Mouse (Mus musculus) myocyte (in vitro differentiated cells): ENCODE data around the gene Meis2. TPM values are rescaled to one million over a fixed set of nuclear protein-coding genes. Genes with fewer than 3 reads are reported as not detected.

Source experiments
- H3K27me3 ChIP-seq: one replicate; pipeline ENCODE4 v1.6.1; 2011; ENCODE audit not compliant: control insufficient read depth, insufficient read depth, insufficient read length
- H3K36me3 ChIP-seq: one replicate; pipeline ENCODE4 v1.6.1; 2011; ENCODE audit not compliant: control insufficient read depth, insufficient read depth
- H3K4me2 ChIP-seq: one replicate; pipeline ENCODE4 v1.6.1; 2011; ENCODE audit warnings: low read depth, control low read depth
- H3K4me3 ChIP-seq: one replicate; pipeline ENCODE4 v1.5.1; 2011; ENCODE audit warnings: mild to moderate bottlenecking, control low read depth, moderate library complexity
- H3K79me2 ChIP-seq: one replicate; pipeline ENCODE4 v1.6.1; 2011; ENCODE audit not compliant: control insufficient read depth, insufficient read depth
- H3ac ChIP-seq: one replicate; pipeline ENCODE4 v1.6.1; 2011; ENCODE audit not compliant: control insufficient read depth, insufficient read length
- CEBPB ChIP-seq: IDR thresholded peaks from 2 replicates; pipeline ENCODE4 v1.6.1; 2011; ENCODE audit warnings: mild to moderate bottlenecking, moderate library complexity; ENCODE audit not compliant: poor library complexity, insufficient read depth, severe bottlenecking
- E2F4 ChIP-seq: IDR thresholded peaks from one replicate; pipeline ENCODE4 v1.6.1; 2011; ENCODE audit warnings: mild to moderate bottlenecking, control low read depth, moderate library complexity; ENCODE audit not compliant: insufficient read depth
- MAX ChIP-seq: IDR thresholded peaks from one replicate; pipeline ENCODE4 v1.6.1; 2011; ENCODE audit warnings: low read depth, mild to moderate bottlenecking, control low read depth
- MYOD1 ChIP-seq, 3 experiments: IDR thresholded peaks; one replicate each; pipeline ENCODE4 v1.6.1; 2011; ENCODE audit warnings: control low read depth in 2 of 3, low read depth in 2 of 3, mild to moderate bottlenecking in 2 of 3, moderate library complexity in 1 of 3; ENCODE audit not compliant: insufficient read length in 2 of 3, control insufficient read depth in 1 of 3
- MYOG ChIP-seq, 3 experiments: IDR thresholded peaks; one replicate each; pipeline ENCODE4 v1.6.1; 2011; ENCODE audit warnings: control low read depth in 2 of 3, low read depth in 2 of 3, mild to moderate bottlenecking in 2 of 3; ENCODE audit not compliant: insufficient read length in 2 of 3, control insufficient read depth in 1 of 3, insufficient read depth in 1 of 3
- POLR2A ChIP-seq: IDR thresholded peaks from one replicate; pipeline ENCODE4 v1.6.1; 2011; ENCODE audit warnings: low read depth, mild to moderate bottlenecking, control low read depth, moderate library complexity; ENCODE audit not compliant: insufficient read length
- POLR2AphosphoS2 ChIP-seq: IDR thresholded peaks from one replicate; pipeline ENCODE4 v1.6.1; 2011; ENCODE audit warnings: low read depth, control low read depth; ENCODE audit not compliant: insufficient read length
- REST ChIP-seq: IDR thresholded peaks from one replicate; pipeline ENCODE4 v1.6.1; 2011; ENCODE audit warnings: mild to moderate bottlenecking, control low read depth, moderate library complexity; ENCODE audit not compliant: insufficient read depth, insufficient read length
- SRF ChIP-seq: IDR thresholded peaks from one replicate; pipeline ENCODE4 v1.6.1; 2011; ENCODE audit warnings: low read depth; ENCODE audit not compliant: control insufficient read depth, insufficient read length
- TCF12 ChIP-seq: IDR thresholded peaks from one replicate; pipeline ENCODE4 v1.6.1; 2011; ENCODE audit warnings: mild to moderate bottlenecking, control low read depth; ENCODE audit not compliant: poor library complexity, insufficient read depth, severe bottlenecking
- TCF3 ChIP-seq: IDR thresholded peaks from one replicate; pipeline ENCODE4 v1.6.1; 2011; ENCODE audit warnings: low read depth, control low read depth; ENCODE audit not compliant: insufficient read length
- USF1 ChIP-seq: IDR thresholded peaks from one replicate; pipeline ENCODE4 v1.6.1; 2011; ENCODE audit warnings: low read depth, mild to moderate bottlenecking, control low read depth, moderate library complexity
- polyA plus RNA-seq: library from polyadenylated mRNA; unstranded; fragments of >200 nt; fragmentation: generic; extraction: Trizol; gene quantifications from one replicate; pipeline ENCODE4 v1.2.1, GENCODE M21; 2012; ENCODE audit warnings: missing spikeins

Gene Meis2
- polyA plus RNA-seq, 1 experiment: 9.3 TPM

DNA sequence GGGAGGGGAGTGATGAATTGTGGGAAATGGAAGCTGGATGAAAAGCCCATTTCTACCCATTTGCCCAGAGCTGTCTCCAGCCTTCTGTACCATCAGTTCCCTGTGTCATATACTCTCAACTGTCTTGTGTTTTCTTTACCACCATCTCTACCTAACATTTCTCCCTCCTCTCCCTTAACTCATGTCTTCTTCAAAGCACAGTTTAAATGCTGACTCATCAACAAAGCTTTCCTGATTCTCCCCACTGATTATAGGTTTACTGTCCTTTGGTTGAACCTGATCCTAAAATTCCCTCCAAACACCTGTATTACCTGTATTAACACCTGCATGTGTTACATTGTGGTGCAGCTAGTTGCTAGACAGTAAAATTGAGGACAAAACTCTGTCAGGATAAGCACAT is 222.8 kb downstream of the Meis2 start:
- no peaks in the 10 kb centered on the region for H3K36me3 ChIP-seq
- H3K4me2 ChIP-seq: no peak overlapping the region
- TF ChIP-seq SRF: no peak
- TF ChIP-seq REST: no peak
- TF ChIP-seq USF1: no peak
- H3K4me3 ChIP-seq: no peak overlapping the region
- H3K79me2 ChIP-seq: no peaks in the 10 kb centered on the region
- no peak overlapping the region for H3ac ChIP-seq
- H3K27me3 ChIP-seq: no peaks in the 10 kb centered on the region

DNA sequence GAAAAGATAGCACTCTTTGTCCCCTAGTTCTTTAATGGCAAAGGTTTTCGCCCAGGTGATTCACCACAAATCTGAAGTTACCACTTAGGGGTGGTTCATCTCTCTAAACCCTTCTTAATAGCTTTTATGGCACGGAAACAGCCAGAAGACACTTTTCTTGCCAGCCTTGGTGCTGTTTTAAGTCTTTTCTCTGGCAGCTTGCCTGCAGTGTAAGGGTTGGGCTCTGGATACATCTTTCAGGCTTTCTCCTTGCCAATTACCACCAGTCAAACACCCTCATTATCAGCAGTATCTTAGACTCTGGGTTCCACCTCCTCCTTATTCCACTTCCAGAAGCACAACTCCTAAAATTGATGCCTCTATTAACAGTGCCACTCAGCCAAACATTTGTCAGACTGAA is 229.6 kb downstream of the Meis2 start:
- H3ac ChIP-seq: no peak overlapping the region
- no peak overlapping the region for H3K4me3 ChIP-seq
- no peak overlapping the region for H3K4me2 ChIP-seq
- no peaks in the 10 kb centered on the region for H3K36me3 ChIP-seq
- H3K27me3 ChIP-seq: no peaks in the 10 kb centered on the region
- no peaks in the 10 kb centered on the region for H3K79me2 ChIP-seq
- TF ChIP-seq POLR2AphosphoS2 (no peak), CEBPB (no peak), POLR2A (no peak), USF1 (no peak), E2F4 (no peak), TCF3 (no peak), TCF12 (no peak), SRF (no peak), MYOG (IDR thresholded peaks at IDR 0.05; ENCODE audit: control insufficient read depth in 1 of 3, insufficient read depth in 1 of 3, insufficient read length in 2 of 3, low read depth in 2 of 3) (no peak), REST (no peak), MYOD1 (IDR thresholded peaks at IDR 0.05; ENCODE audit: control insufficient read depth in 1 of 3, insufficient read length in 2 of 3, low read depth in 2 of 3) (no peak)

DNA sequence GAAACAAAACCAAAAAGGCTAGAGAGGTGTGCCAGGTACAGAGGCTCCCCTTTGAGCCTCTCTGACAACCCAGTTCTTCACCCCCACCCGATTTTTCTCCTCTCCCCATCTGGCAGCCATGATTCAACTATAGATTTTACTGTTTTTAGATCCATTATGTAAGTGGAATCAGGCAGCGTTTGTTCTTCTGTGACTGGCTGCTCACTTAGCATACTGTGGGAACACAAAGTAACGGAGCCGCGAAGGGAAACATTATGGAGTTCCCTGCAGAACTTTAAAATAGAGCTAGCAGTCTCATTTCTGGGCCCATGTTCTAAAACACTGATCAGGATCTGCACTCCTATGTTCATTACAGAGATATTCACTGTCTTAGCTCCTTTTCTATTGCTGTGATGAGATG is 243.3 kb downstream of the Meis2 start:
- no peak overlapping the region for H3ac ChIP-seq
- H3K27me3 ChIP-seq: no peaks in the 10 kb centered on the region
- TF ChIP-seq TCF3 (no peak), MAX (no peak), CEBPB (no peak), POLR2AphosphoS2 (no peak), MYOD1 (IDR thresholded peaks at IDR 0.05; ENCODE audit: control insufficient read depth in 1 of 3, insufficient read length in 2 of 3, low read depth in 2 of 3) (no peak), POLR2A (no peak), USF1 (no peak), MYOG (IDR thresholded peaks at IDR 0.05; ENCODE audit: control insufficient read depth in 1 of 3, insufficient read depth in 1 of 3, insufficient read length in 2 of 3, low read depth in 2 of 3) (no peak)
- H3K4me3 ChIP-seq: no peak overlapping the region
- H3K4me2 ChIP-seq: no peak overlapping the region
- no peaks in the 10 kb centered on the region for H3K79me2 ChIP-seq
- no peaks in the 10 kb centered on the region for H3K36me3 ChIP-seq

DNA sequence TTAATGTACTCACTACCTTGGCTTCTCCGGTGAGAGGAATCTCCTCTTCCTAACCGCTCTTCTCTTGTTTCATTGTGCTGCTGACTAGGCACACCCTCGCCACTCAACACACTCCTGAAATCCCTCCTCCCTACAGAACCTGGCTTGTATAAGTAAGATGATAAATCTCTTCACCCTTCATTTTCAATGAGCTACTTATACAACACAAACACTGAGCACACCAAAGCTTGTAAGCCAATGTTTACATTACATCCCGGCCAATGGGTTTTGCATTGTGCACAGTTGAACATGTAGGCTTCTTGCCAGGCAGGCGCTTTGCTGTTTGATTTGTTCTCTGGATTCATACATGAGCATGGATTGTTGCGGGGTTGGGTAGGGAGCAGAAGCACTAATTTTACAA is 247.7 kb downstream of the Meis2 start:
- H3K36me3 ChIP-seq: no peaks in the 10 kb centered on the region

DNA sequence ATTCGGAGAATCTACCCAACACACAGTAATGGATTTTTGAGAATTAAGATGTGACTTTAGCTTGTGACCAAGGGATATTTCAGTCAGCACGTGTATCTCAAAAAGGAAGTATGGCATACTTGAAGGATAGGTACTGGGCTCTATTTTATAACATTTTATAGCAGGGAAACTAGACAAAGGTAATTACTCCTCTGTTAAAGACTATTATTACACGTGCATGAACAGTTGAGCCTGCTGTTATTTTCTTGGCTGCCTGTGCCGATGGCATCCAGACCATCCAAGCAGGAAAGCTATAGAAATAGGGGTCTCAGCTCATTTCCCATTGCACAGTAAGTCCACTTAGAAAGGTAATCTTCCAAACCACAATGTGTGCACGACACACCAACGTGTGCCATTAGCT is 251.9 kb downstream of the Meis2 start:
- H3K4me2 ChIP-seq: no peak overlapping the region
- no peaks in the 10 kb centered on the region for H3K27me3 ChIP-seq
- H3ac ChIP-seq: no peak overlapping the region
- no peak overlapping the region for H3K4me3 ChIP-seq
- no peaks in the 10 kb centered on the region for H3K36me3 ChIP-seq
- H3K79me2 ChIP-seq: no peaks in the 10 kb centered on the region
- TF ChIP-seq SRF: no peak
- no peak for TF ChIP-seq POLR2AphosphoS2
- no peak for TF ChIP-seq MYOD1 (IDR thresholded peaks at IDR 0.05; ENCODE audit: control insufficient read depth in 1 of 3, insufficient read length in 2 of 3, low read depth in 2 of 3)
- no peak for TF ChIP-seq USF1
- TF ChIP-seq REST: no peak
- no peak for TF ChIP-seq MYOG (IDR thresholded peaks at IDR 0.05; ENCODE audit: control insufficient read depth in 1 of 3, insufficient read depth in 1 of 3, insufficient read length in 2 of 3, low read depth in 2 of 3)
- TF ChIP-seq MAX: no peak
- TF ChIP-seq POLR2A: no peak
- TF ChIP-seq TCF3: no peak
- TF ChIP-seq CEBPB: no peak
- TF ChIP-seq E2F4: no peak
- TF ChIP-seq TCF12: no peak

More for the DNA sequence above, 247.7 kb downstream of the Meis2 start:
- no peak overlapping the region for H3ac ChIP-seq
- no peak for TF ChIP-seq TCF3
- no peak for TF ChIP-seq E2F4
- no peak for TF ChIP-seq MYOD1 (IDR thresholded peaks at IDR 0.05; ENCODE audit: control insufficient read depth in 1 of 3, insufficient read length in 2 of 3, low read depth in 2 of 3)
- TF ChIP-seq POLR2A: no peak
- no peaks in the 10 kb centered on the region for H3K79me2 ChIP-seq
- H3K4me2 ChIP-seq: no peak overlapping the region
- H3K4me3 ChIP-seq: no peak overlapping the region
- H3K27me3 ChIP-seq: no peaks in the 10 kb centered on the region
